Mouse (Mus musculus): Measurements from ENCODE around the gene Zfp560. TPM values are rescaled to one million over a fixed set of nuclear protein-coding genes. Genes with fewer than 3 reads are reported as not detected.

Zfp560 gene
- 48.4 and 55.7 TPM in 2 replicates for polyA plus RNA-seq (2021; fragmentation: Nextera tagmentation)
- long read RNA-seq, experiment 1, full-length matches to known transcripts: 9 of 15 reads
- long read RNA-seq, experiment 1, partial matches to known transcripts: 0 of 15 reads
- long read RNA-seq, experiment 1, other reads (novel, unspliced or antisense): 6 of 15 reads
- long read RNA-seq, experiment 2, transcript Zfp560-202 (3 exons, 608 nt): major isoform, 40 of 42 reads
- long read RNA-seq, experiment 2, partial matches to known transcripts: 1 of 42 reads
- long read RNA-seq, experiment 2, other reads (novel, unspliced or antisense): 1 of 42 reads

GRCm38 (mm10) chr9:20384532-20385342 is at the start of gene Zfp560:
Zfp560 (minus strand) TSS chr9:20385177.

GRCm38 (mm10) chr9:20335994-20336393 is 49.0 kb downstream of the Zfp560 start, which contains the start of gene Olfr18:
Olfr18 (minus strand) TSS chr9:20336094.

GRCm38 (mm10) chr9:20298232-20298631 is 86.7 kb downstream of the Zfp560 start, which contains the start of gene Olfr873:
Olfr873 (plus strand) TSS chr9:20298532.

Other genes with a start within 250 kb of the Zfp560 start
- gene Olfr870, start 211.1 kb downstream of the Zfp560 start, polyA plus RNA-seq (2021; fragmentation: Nextera tagmentation): not detected in 2 replicates
- gene Olfr871, start 173.0 kb downstream of the Zfp560 start, polyA plus RNA-seq (2021; fragmentation: Nextera tagmentation): not detected in 2 replicates
- not detected in 2 replicates for gene Olfr872, start 148.1 kb downstream of the Zfp560 start, polyA plus RNA-seq (2021; fragmentation: Nextera tagmentation)
- not detected in 2 replicates for gene Olfr39, start 102.8 kb downstream of the Zfp560 start, polyA plus RNA-seq (2021; fragmentation: Nextera tagmentation)
- gene Olfr873, start 86.6 kb downstream of the Zfp560 start, polyA plus RNA-seq (2021; fragmentation: Nextera tagmentation): not detected in 2 replicates
- gene Olfr18, start 49.1 kb downstream of the Zfp560 start, polyA plus RNA-seq (2021; fragmentation: Nextera tagmentation): 0.06 and 0.18 TPM in 2 replicates
- 6.8 and 8.5 TPM in 2 replicates for gene Zfp26, start 75.0 kb upstream of the Zfp560 start, polyA plus RNA-seq (2021; fragmentation: Nextera tagmentation)
- gene Zfp426, start 107.6 kb upstream of the Zfp560 start, polyA plus RNA-seq (2021; fragmentation: Nextera tagmentation): 12.2 and 14.0 TPM in 2 replicates
- gene Zfp266, start 136.2 kb upstream of the Zfp560 start, polyA plus RNA-seq (2021; fragmentation: Nextera tagmentation): 26.1 and 28.8 TPM in 2 replicates
- 13.6 and 24.8 TPM in 2 replicates for gene Zfp846, start 196.1 kb upstream of the Zfp560 start, polyA plus RNA-seq (2021; fragmentation: Nextera tagmentation)

Measured in left cerebral cortex, adult 6 months (tissue).